Mouse (Mus musculus) heart, postnatal 0 days (tissue): ENCODE measurements around the gene Zfp316. TPM values are rescaled to one million over a fixed set of nuclear protein-coding genes. Genes with fewer than 3 reads are reported as not detected.

Experiments
- ATAC-seq: fragments of 200-750 bp; cut with Nextera tagmentation; 2 replicates; pipeline ENCODE4 v1.8.0; 2017; ENCODE audit warnings: low read depth, moderate number of reproducible peaks, moderate library complexity; ENCODE audit not compliant: insufficient read depth
- DNase-seq: peaks from one replicate; pipeline ENCODE4 v3.0.0-alpha.2; 2016; ENCODE audit warnings: low spot score
- H3K27ac ChIP-seq: fragments of 300-500 bp; sonication (generic); 2 replicates; pipeline ENCODE4 v1.5.1; 2014; ENCODE audit warnings: low read depth, mild to moderate bottlenecking
- H3K27me3 ChIP-seq: fragments of 300-500 bp; sonication (generic); 2 replicates; pipeline ENCODE4 v1.6.1; 2014; ENCODE audit warnings: low read length, mixed read lengths; ENCODE audit not compliant: control insufficient read depth, insufficient read depth
- H3K36me3 ChIP-seq: fragments of 300-500 bp; sonication (generic); replicated peaks from 2 replicates; pipeline ENCODE4 v1.6.1; 2014; ENCODE audit warnings: low read length, mixed read lengths; ENCODE audit not compliant: control insufficient read depth, insufficient read depth
- H3K4me1 ChIP-seq: fragments of 300-500 bp; sonication (generic); 2 replicates; pipeline ENCODE4 v1.6.1; 2014; ENCODE audit warnings: antibody characterized with exemption; ENCODE audit not compliant: control insufficient read depth, insufficient read depth
- H3K4me2 ChIP-seq: fragments of 300-500 bp; sonication (generic); 2 replicates; pipeline ENCODE4 v1.6.1; 2014; ENCODE audit warnings: low read depth, mild to moderate bottlenecking, low read length, moderate library complexity
- H3K4me3 ChIP-seq: fragments of 300-500 bp; sonication (generic); 2 replicates; pipeline ENCODE4 v1.5.1; 2014; ENCODE audit warnings: low read depth, low read length
- H3K9ac ChIP-seq: fragments of 300-500 bp; sonication (generic); replicated peaks from 2 replicates; pipeline ENCODE4 v1.6.1; 2014; ENCODE audit warnings: low read depth, low read length, mixed read lengths
- H3K9me3 ChIP-seq: fragments of 300-500 bp; sonication (generic); replicated peaks from 2 replicates; pipeline ENCODE4 v1.6.1; 2016; ENCODE audit warnings: low read length; ENCODE audit not compliant: control insufficient read depth
- CTCF ChIP-seq: IDR thresholded peaks from 2 replicates; pipeline ENCODE4 v1.5.1; 2016; ENCODE audit warnings: antibody characterized with exemption, control low read depth, low read depth
- EP300 ChIP-seq: IDR thresholded peaks from 2 replicates; pipeline ENCODE4 v1.6.1; 2016; ENCODE audit warnings: antibody characterized with exemption, low read depth
- WGBS: fragments of 180-500 bp; shearing (Covaris S2); extraction: QIAGEN DNeasy Blood & Tissue Kit; methylation state at CpG from one replicate; pipeline ENCODE4 v1.1.7; 2014; 5-methylcytosine and 5-hydroxymethylcytosine counted together
- polyA plus RNA-seq: library from polyadenylated mRNA; unstranded; fragments of >200 nt; fragmentation: Nextera tagmentation; extraction: Ambion mirVana; gene quantifications from 2 replicates; pipeline ENCODE4 v1.2.1, GENCODE M21; 2015
- total RNA-seq: library from RNA; depleted of rRNA; stranded (reverse); fragments of >200 nt; gene quantifications from 2 replicates; pipeline ENCODE4 v1.2.3, GENCODE M21; 2014; ENCODE audit warnings: low replicate concordance

The Zfp316 gene
- total and polyA plus RNA-seq, 2 experiments from 2014 or later: 1.2 to 7.0 TPM

- Histone ChIP-seq H3K4me3 (peak overlapping the region; percentile 98), H3K4me2 (peak overlapping the region; percentile 99), H3K36me3 (no peaks in the 10 kb centered on the region), H3K27me3 (no peaks in the 10 kb centered on the region), H3K9me3 (no peaks in the 10 kb centered on the region), H3K4me1 (peaks cover 15% of the 10 kb centered on the region), H3K27ac (no peak overlapping the region), H3K9ac (peak overlapping the region; percentile 90)
- ATAC-seq (no peak), DNase-seq (no peak)
- WGBS: 28% methylated on average over 8 of the region's 8 CpGs
- TF ChIP-seq EP300 (no peak), CTCF (no peak)
Measured at GRCm38 (mm10) chr5:143268985-143269362, 848 bp downstream of the Zfp316 start.

- Histone ChIP-seq H3K4me3 (no peak overlapping the region), H3K27ac (no peak overlapping the region), H3K4me1 (peaks cover 15% of the 10 kb centered on the region), H3K27me3 (no peaks in the 10 kb centered on the region), H3K9ac (no peak overlapping the region), H3K9me3 (no peaks in the 10 kb centered on the region), H3K36me3 (0 out of 2 replicates have a peak, but pooled peaks cover 19% of the 10 kb centered on the region), H3K4me2 (no peak overlapping the region)
- ATAC-seq (no peak), DNase-seq (no peak)
- TF ChIP-seq CTCF (no peak), EP300 (no peak)
- WGBS: 81% methylated on average over 6 of the region's 6 CpGs
Measured at GRCm38 (mm10) chr5:143266794-143267193, 3.0 kb downstream of the Zfp316 start.

- ATAC-seq (no peak), DNase-seq (no peak)
- TF ChIP-seq CTCF: no peak
- no peak for TF ChIP-seq EP300
- Histone ChIP-seq H3K9ac (no peak overlapping the region), H3K27me3 (no peaks in the 10 kb centered on the region), H3K27ac (no peak overlapping the region), H3K36me3 (0 out of 2 replicates have a peak, but pooled peaks cover 24% of the 10 kb centered on the region), H3K4me1 (peaks cover 11% of the 10 kb centered on the region), H3K4me2 (no peak overlapping the region), H3K9me3 (no peaks in the 10 kb centered on the region), H3K4me3 (no peak overlapping the region)
- 54% methylated on average over 1 of the region's 1 CpGs for WGBS
Measured at GRCm38 (mm10) chr5:143265409-143265808, 4.4 kb downstream of the Zfp316 start.

GRCm38 (mm10) chr5:143264689-143265088, 5.1 kb downstream of the Zfp316 start:
- 75% methylated on average over 10 of the region's 10 CpGs for WGBS
- no peak overlapping the region for H3K4me3 ChIP-seq
- H3K4me2 ChIP-seq: no peak overlapping the region
- H3K9ac ChIP-seq: no peak overlapping the region
- TF ChIP-seq EP300 (no peak), CTCF (no peak)
- H3K4me1 ChIP-seq: peaks cover 7% of the 10 kb centered on the region
- no peak overlapping the region for H3K27ac ChIP-seq
- no peak for DNase-seq
- H3K9me3 ChIP-seq: no peaks in the 10 kb centered on the region
- ATAC-seq: no peak
- peaks cover 24% of the 10 kb centered on the region; the same call in 1 of the 2 replicates for H3K36me3 ChIP-seq
- no peaks in the 10 kb centered on the region for H3K27me3 ChIP-seq

GRCm38 (mm10) chr5:143261636-143262035, 8.2 kb downstream of the Zfp316 start:
- no peak overlapping the region for H3K9ac ChIP-seq
- no peaks in the 10 kb centered on the region for H3K9me3 ChIP-seq
- H3K4me2 ChIP-seq: no peak overlapping the region
- 83% methylated on average over 8 of the region's 8 CpGs for WGBS
- H3K4me3 ChIP-seq: no peak overlapping the region
- DNase-seq (no peak), ATAC-seq (no peak)
- no peaks in the 10 kb centered on the region for H3K4me1 ChIP-seq
- no peak for TF ChIP-seq CTCF
- TF ChIP-seq EP300: no peak
- H3K36me3 ChIP-seq: peaks cover 24% of the 10 kb centered on the region; the same call in 1 of the 2 replicates
- H3K27ac ChIP-seq: no peak overlapping the region
- H3K27me3 ChIP-seq: peaks cover 4% of the 10 kb centered on the region; the same call in 1 of the 2 replicates

- H3K4me3 ChIP-seq: no peak overlapping the region
- H3K4me1 ChIP-seq: 0 out of 2 replicates have a peak, but pooled peaks cover 8% of the 10 kb centered on the region
- no peak overlapping the region for H3K4me2 ChIP-seq
- H3K27ac ChIP-seq: no peak overlapping the region
- 88% methylated on average over 5 of the region's 5 CpGs for WGBS
- peaks cover 19% of the 10 kb centered on the region for H3K36me3 ChIP-seq
- no peaks in the 10 kb centered on the region for H3K9me3 ChIP-seq
- no peak for ATAC-seq
- no peak overlapping the region for H3K9ac ChIP-seq
- no peak for DNase-seq
- no peak for TF ChIP-seq EP300
- no peak for TF ChIP-seq CTCF
- peaks cover 56% of the 10 kb centered on the region for H3K27me3 ChIP-seq
Measured at GRCm38 (mm10) chr5:143255802-143256201, 14.0 kb downstream of the Zfp316 start.
